Mouse (Mus musculus): ENCODE results near the gene Agap1. TPM values are rescaled to one million over a fixed set of nuclear protein-coding genes. Genes with fewer than 3 reads are reported as not detected.

The Agap1 gene
- polyA plus RNA-seq, 1 experiment from 2014 or later, result 72.2 TPM

- no peaks in the 10 kb centered on the region for H3K36me3 ChIP-seq (replicated peaks; ENCODE audit: control insufficient read depth, insufficient read depth)
- no peak for ATAC-seq (ENCODE audit: low FRiP score)
- no peaks in the 10 kb centered on the region for H3K27me3 ChIP-seq (ENCODE audit: control insufficient read depth, insufficient read depth, low read length)
- H3K9me3 ChIP-seq (ENCODE audit: control insufficient read depth, low read length), result no peaks in the 10 kb centered on the region
- peak overlapping the region; percentile 98; the same call in 1 of the 2 replicates for H3K27ac ChIP-seq
- no peak for DNase-seq (ENCODE audit: low spot score)
- 35% methylated on average over 7 of the region's 7 CpGs for WGBS
- peaks cover 44% of the 10 kb centered on the region for H3K4me1 ChIP-seq (replicated peaks; ENCODE audit: control insufficient read depth, insufficient read depth, low read length)
- H3K4me2 ChIP-seq (replicated peaks), result no peak overlapping the region
- no peak overlapping the region for H3K4me3 ChIP-seq (replicated peaks; ENCODE audit: low read length)
- H3K9ac ChIP-seq, result no peak overlapping the region
Observed at GRCm38 (mm10) chr1:89574941-89575890, 120.6 kb downstream of the Agap1 start.

- H3K4me1 ChIP-seq (replicated peaks; ENCODE audit: control insufficient read depth, insufficient read depth, low read length), result peaks cover 44% of the 10 kb centered on the region
- ATAC-seq (ENCODE audit: low FRiP score), result no peak
- 35% methylated on average over 7 of the region's 7 CpGs for WGBS
Observed at GRCm38 (mm10) chr1:89576174-89576890, 121.7 kb downstream of the Agap1 start.

GRCm38 (mm10) chr1:89576985-89577384 lies 122.4 kb downstream of the Agap1 start:
- ATAC-seq (ENCODE audit: low FRiP score) (peak; percentile 71), DNase-seq (ENCODE audit: low spot score) (peak; percentile 87)
- Histone ChIP-seq H3K4me2 (replicated peaks) (peak overlapping the region; percentile 52), H3K9ac (peak overlapping the region; percentile 34), H3K36me3 (replicated peaks; ENCODE audit: control insufficient read depth, insufficient read depth) (no peaks in the 10 kb centered on the region), H3K27me3 (ENCODE audit: control insufficient read depth, insufficient read depth, low read length) (no peaks in the 10 kb centered on the region), H3K9me3 (ENCODE audit: control insufficient read depth, low read length) (no peaks in the 10 kb centered on the region), H3K4me1 (replicated peaks; ENCODE audit: control insufficient read depth, insufficient read depth, low read length) (peaks cover 47% of the 10 kb centered on the region), H3K27ac (peak overlapping the region; percentile 98), H3K4me3 (replicated peaks; ENCODE audit: low read length) (peak overlapping the region; percentile 19; the same call in 1 of the 2 replicates)
- 9% methylated on average over 4 of the region's 4 CpGs for WGBS

More at GRCm38 (mm10) chr1:89576174-89576890, 121.7 kb downstream of the Agap1 start:
- H3K27ac ChIP-seq, result peak overlapping the region; percentile 98
- H3K27me3 ChIP-seq (ENCODE audit: control insufficient read depth, insufficient read depth, low read length), result no peaks in the 10 kb centered on the region
- no peaks in the 10 kb centered on the region for H3K36me3 ChIP-seq (replicated peaks; ENCODE audit: control insufficient read depth, insufficient read depth)
- H3K4me3 ChIP-seq (replicated peaks; ENCODE audit: low read length), result no peak overlapping the region
- H3K9ac ChIP-seq, result peak overlapping the region; percentile 34
- H3K4me2 ChIP-seq (replicated peaks), result peak overlapping the region; percentile 52
- no peaks in the 10 kb centered on the region for H3K9me3 ChIP-seq (ENCODE audit: control insufficient read depth, low read length)
- peak; percentile 32 for DNase-seq (ENCODE audit: low spot score)

GRCm38 (mm10) chr1:89580031-89580998 lies 125.7 kb downstream of the Agap1 start:
- peak overlapping the region; percentile 92 for H3K4me3 ChIP-seq (replicated peaks; ENCODE audit: low read length)
- under 1% methylated on average over 123 of the region's 146 CpGs for WGBS
- H3K9me3 ChIP-seq (ENCODE audit: control insufficient read depth, low read length), result no peaks in the 10 kb centered on the region

GRCm38 (mm10) chr1:89580999-89581765 lies 126.6 kb downstream of the Agap1 start:
- peak overlapping the region; percentile 93 for H3K9ac ChIP-seq
- peak overlapping the region; percentile 97 for H3K27ac ChIP-seq
- ATAC-seq (ENCODE audit: low FRiP score), result peak; percentile 32; the same call in 1 of the 2 replicates
- peak; percentile 56 for DNase-seq (ENCODE audit: low spot score)
- no peaks in the 10 kb centered on the region for H3K9me3 ChIP-seq (ENCODE audit: control insufficient read depth, low read length)
- no peaks in the 10 kb centered on the region for H3K27me3 ChIP-seq (ENCODE audit: control insufficient read depth, insufficient read depth, low read length)
- no peaks in the 10 kb centered on the region for H3K36me3 ChIP-seq (replicated peaks; ENCODE audit: control insufficient read depth, insufficient read depth)
- H3K4me2 ChIP-seq (replicated peaks), result peak overlapping the region; percentile 96
- peak overlapping the region; percentile 92 for H3K4me3 ChIP-seq (replicated peaks; ENCODE audit: low read length)
- H3K4me1 ChIP-seq (replicated peaks; ENCODE audit: control insufficient read depth, insufficient read depth, low read length), result peaks cover 67% of the 10 kb centered on the region
- WGBS, result under 1% methylated on average over 95 of the region's 95 CpGs

More at GRCm38 (mm10) chr1:89580031-89580998, 125.7 kb downstream of the Agap1 start:
- H3K9ac ChIP-seq, result peak overlapping the region; percentile 93
- peak overlapping the region; percentile 97 for H3K27ac ChIP-seq
- H3K27me3 ChIP-seq (ENCODE audit: control insufficient read depth, insufficient read depth, low read length), result no peaks in the 10 kb centered on the region
- H3K4me2 ChIP-seq (replicated peaks), result peak overlapping the region; percentile 96
- H3K36me3 ChIP-seq (replicated peaks; ENCODE audit: control insufficient read depth, insufficient read depth), result no peaks in the 10 kb centered on the region
- DNase-seq (ENCODE audit: low spot score) (peak; percentile 87), ATAC-seq (ENCODE audit: low FRiP score) (peak; percentile 69)
- H3K4me1 ChIP-seq (replicated peaks; ENCODE audit: control insufficient read depth, insufficient read depth, low read length), result peaks cover 67% of the 10 kb centered on the region

- H3K4me2 ChIP-seq (replicated peaks), result peak overlapping the region; percentile 96
- peaks cover 67% of the 10 kb centered on the region for H3K4me1 ChIP-seq (replicated peaks; ENCODE audit: control insufficient read depth, insufficient read depth, low read length)
- peak overlapping the region; percentile 97 for H3K27ac ChIP-seq
- peak overlapping the region; percentile 93 for H3K9ac ChIP-seq
- H3K9me3 ChIP-seq (ENCODE audit: control insufficient read depth, low read length), result no peaks in the 10 kb centered on the region
- 11% methylated on average over 6 of the region's 6 CpGs for WGBS
- DNase-seq (ENCODE audit: low spot score) (no peak), ATAC-seq (ENCODE audit: low FRiP score) (peak; percentile 12; the same call in 1 of the 2 replicates)
- H3K4me3 ChIP-seq (replicated peaks; ENCODE audit: low read length), result peak overlapping the region; percentile 92
- no peaks in the 10 kb centered on the region for H3K27me3 ChIP-seq (ENCODE audit: control insufficient read depth, insufficient read depth, low read length)
- no peaks in the 10 kb centered on the region for H3K36me3 ChIP-seq (replicated peaks; ENCODE audit: control insufficient read depth, insufficient read depth)
Observed at GRCm38 (mm10) chr1:89581766-89582125, 127.1 kb downstream of the Agap1 start.

- no peak overlapping the region; the same call in 1 of the 2 replicates for H3K9ac ChIP-seq
- H3K9me3 ChIP-seq (ENCODE audit: control insufficient read depth, low read length), result no peaks in the 10 kb centered on the region
- H3K27ac ChIP-seq, result no peak overlapping the region
- no peaks in the 10 kb centered on the region for H3K27me3 ChIP-seq (ENCODE audit: control insufficient read depth, insufficient read depth, low read length)
- H3K36me3 ChIP-seq (replicated peaks; ENCODE audit: control insufficient read depth, insufficient read depth), result no peaks in the 10 kb centered on the region
- peak overlapping the region; percentile 96 for H3K4me2 ChIP-seq (replicated peaks)
- WGBS, result 82% methylated on average over 5 of the region's 5 CpGs
- H3K4me3 ChIP-seq (replicated peaks; ENCODE audit: low read length), result peak overlapping the region; percentile 92
- ATAC-seq (ENCODE audit: low FRiP score) (no peak), DNase-seq (ENCODE audit: low spot score) (no peak)
- peaks cover 63% of the 10 kb centered on the region for H3K4me1 ChIP-seq (replicated peaks; ENCODE audit: control insufficient read depth, insufficient read depth, low read length)
Observed at GRCm38 (mm10) chr1:89583369-89583768, 128.8 kb downstream of the Agap1 start.

All from hindbrain, embryonic 14.5 days (tissue).